Mouse (Mus musculus) ES-E14 (cell line): ENCODE results near the gene Rnf220.

ENCODE experiments used
- MAFK ChIP-seq: IDR thresholded peaks from 2 replicates; pipeline ENCODE4 v1.6.1; 2014; ENCODE audit warnings: mild to moderate bottlenecking, low read depth, low read length, inconsistent platforms; ENCODE audit not compliant: insufficient read depth
- ZC3H11A ChIP-seq: IDR thresholded peaks from 2 replicates; pipeline ENCODE4 v1.6.1; 2012; ENCODE audit warnings: low read depth, mild to moderate bottlenecking, inconsistent platforms, low read length, borderline replicate concordance
- ZNF384 ChIP-seq: IDR thresholded peaks from 2 replicates; pipeline ENCODE4 v1.6.1; 2012; ENCODE audit warnings: low read depth, low read length, inconsistent platforms

DNA sequence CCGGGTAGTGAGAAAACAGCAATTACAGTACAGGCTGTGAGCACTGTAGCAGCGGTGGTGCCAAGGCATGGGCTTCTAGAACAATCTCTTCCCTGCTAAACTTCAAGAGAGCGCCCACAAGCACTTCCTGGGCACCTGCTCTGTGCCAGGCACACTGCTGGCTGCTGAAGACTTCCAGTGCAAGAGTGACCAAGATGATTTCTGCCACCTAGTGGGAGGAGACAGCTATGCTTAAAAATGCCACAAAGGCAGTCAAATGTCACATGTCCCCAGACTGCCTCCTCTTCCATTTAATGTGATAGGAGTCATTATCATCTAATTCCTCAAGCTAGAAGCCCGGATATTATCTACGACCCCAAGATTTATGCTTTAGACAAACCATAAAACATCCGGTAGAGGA is 150.8 kb downstream of the Rnf220 start:
- TF ChIP-seq MAFK (no peak), ZC3H11A (no peak), ZNF384 (no peak)
